Mouse (Mus musculus) bone marrow macrophage, adult 2 months (primary cell): Measurements from ENCODE around the gene Ephb2.

Experiments
- CTCF ChIP-seq: IDR thresholded peaks from 2 replicates; pipeline ENCODE4 v1.5.1; 2012; ENCODE audit warnings: low read depth, mild to moderate bottlenecking, low read length, moderate library complexity
- POLR2A ChIP-seq: IDR thresholded peaks from 2 replicates; pipeline ENCODE4 v1.6.1; 2012; ENCODE audit warnings: mild to moderate bottlenecking, low read depth, low read length, borderline replicate concordance

- no peak for TF ChIP-seq POLR2A
- no peak for TF ChIP-seq CTCF
These were observed 33.8 kb downstream of the Ephb2 start for GRCm38 (mm10) chr4:136801944-136802343.
